Mouse (Mus musculus): ENCODE data around the gene Hook2.
A peak's percentile ranks its signal among the peaks of the same experiment; 100 is the strongest.

The Hook2 gene

DNA sequence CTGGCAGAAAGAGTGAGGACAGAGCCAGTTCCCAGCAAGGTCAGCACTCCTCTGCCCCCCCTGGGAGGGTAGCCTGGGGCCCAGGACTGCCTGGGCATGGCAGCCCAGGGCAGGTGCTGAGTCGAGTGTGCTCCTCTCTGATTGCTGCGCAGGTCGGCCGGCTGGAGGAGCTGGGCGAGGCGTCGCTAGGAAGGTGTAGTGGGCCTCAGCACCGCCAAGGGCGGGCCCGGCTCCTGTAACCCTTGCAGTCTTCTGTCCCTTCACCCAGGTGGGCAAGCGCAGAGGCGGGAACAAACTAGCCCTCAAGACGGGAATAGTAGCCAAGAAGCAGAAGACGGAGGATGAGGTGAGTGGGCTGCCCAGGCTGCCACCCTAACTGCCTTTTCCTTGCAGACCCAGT, 38.9 kb downstream of the Hook2 start:
- DNase-seq (ENCODE audit: low spot score in 2 of 2) = no peak

DNA sequence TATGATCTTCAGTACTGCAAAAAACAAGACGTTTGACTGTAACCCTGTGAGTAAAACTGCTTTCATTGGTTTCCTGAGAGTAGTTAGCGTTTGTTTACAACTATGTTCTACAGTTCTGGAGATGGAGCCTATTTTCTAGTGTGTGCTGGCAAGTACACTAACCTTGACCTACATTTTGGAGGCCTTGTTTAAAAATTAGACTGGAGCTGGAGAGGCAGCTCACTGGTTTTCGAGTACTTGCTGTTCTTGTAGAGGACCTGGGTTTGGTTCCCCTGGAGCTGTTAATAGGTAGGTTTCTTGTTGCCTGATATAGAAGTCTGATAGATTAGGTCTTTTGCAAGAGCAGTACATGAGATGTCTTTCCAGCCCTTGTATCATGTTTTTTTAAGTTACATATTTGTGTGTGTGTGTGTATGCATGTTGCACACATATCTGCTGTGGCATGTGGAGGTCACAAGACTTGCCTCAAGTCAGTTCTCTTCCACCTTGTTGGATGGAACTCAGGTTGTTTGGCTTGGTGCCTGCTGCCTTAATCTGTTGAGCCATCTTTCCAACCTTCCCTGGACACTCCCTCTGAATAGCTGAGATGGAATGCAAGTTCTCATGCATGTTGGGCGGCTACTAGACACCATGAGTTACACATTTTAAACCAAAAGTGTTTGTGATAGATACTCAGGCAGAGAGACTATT, 42.4 kb downstream of the Hook2 start:
- DNase-seq (ENCODE audit: low spot score in 2 of 2) = no peak

DNA sequence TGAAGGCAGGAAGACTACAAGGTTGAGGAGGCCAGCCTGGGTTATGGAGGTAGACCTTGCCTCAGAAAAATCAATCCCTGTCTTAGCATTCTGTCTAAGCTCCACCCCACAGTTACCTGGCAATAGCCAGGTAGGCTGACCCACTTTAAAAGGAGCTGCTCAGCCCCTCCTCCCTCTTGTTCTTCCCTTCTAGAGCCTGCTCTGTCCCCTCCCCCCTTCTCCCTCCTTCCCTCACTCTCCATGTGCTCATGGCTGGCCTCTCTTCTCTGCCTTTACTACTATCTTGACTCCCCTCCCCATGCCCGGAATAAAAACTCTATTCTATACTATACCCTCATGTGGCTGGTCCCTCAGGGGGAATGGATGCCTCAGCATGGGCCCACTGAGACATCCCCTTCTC, 43.5 kb downstream of the Hook2 start:
- DNase-seq (ENCODE audit: low spot score in 2 of 2) = no peak

DNA sequence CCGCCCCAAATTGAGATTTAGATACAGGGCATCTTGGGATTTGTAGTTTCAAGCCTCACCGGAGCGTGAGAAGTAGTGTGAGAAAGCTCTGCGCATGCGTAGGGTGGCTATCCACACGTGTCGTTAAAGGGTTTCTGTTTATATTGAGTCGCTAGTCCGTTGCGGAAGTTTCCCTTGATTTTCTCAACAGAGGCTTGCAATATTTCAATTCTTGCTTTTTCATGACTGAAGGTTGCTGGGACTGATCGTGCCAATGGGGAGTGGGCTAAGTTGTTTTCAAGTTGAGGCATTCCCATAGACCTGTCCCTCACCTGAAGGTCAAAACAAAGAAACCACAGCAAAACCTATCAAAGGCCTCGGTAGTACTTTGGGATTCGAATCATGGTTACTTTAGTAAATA, 44.4 kb downstream of the Hook2 start:
- peak; percentile 43 to 60 for DNase-seq (ENCODE audit: low spot score in 2 of 2)

DNA sequence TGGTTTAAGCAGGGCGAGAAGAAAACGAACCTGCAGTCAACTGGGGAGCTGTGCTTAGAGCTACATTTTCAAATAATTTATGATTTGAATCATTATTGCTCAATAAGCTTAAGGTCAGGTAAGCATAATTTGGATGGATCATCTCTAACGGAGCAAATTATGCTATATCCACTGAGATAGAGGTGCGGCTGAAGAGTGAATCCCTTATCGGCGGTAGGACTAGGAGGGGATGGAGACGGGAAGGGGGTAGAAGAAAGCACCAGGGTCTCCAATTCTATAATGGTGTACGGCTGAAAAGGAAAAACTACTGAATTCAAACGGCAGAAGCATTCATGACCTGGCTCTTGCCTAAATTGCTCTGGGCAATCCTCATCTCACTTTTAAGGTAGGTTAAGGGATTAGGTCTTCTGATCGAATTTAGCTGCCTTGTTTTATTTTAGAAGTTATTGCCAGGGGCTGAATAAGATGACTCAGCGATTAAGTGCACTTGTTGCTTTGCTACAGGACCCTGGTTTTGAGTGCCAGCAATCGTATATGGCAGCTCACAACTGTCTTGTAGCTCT, 44.8 kb downstream of the Hook2 start:
- DNase-seq (ENCODE audit: low spot score in 2 of 2) = no peak

DNA sequence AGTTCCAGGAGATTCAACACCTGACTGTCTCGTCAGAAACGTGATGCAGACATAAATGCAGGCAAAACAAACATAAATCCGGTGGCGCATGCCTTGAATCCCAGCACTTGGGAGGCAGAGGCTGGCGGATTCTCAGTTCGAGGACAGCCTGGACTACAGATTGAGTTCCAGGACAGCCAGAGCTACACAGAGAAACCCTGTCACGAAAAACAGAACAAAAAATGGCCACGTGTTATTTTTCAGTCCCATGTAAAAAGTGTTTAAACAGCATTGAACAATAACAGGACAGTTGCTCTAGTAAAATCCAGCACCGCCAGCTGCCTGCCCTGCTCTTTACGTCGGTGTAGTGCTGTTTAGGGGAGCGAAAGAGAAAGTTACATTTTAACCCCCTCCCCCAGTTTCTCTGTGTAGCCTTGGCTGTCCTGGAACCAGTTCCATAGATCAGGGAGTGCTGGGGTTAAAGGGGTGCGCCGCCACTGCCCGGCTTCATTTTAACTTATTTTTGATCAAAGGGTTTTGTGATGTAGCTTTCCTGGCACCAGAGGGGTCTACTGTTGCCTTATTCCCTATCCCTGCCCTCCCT, 45.4 kb downstream of the Hook2 start:
- no peak for DNase-seq (ENCODE audit: low spot score in 2 of 2)

DNA sequence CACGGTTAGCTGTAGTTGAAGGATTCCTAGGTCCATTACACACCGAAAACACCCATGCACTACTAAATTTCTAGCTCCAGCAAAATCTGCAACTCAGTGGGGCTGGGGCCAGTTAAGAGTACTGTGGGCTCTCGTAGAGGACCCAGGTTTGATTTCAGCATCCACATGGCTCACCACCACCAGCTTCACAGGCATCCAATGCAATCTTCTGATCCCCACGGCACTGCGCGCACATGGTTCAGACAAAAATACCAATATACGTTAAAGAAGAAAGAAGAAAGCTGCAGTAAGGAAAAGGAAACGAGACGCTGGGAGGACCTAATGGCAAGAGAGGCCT, 45.9 kb downstream of the Hook2 start:
- DNase-seq (ENCODE audit: low spot score in 2 of 2) = no peak

DNA sequence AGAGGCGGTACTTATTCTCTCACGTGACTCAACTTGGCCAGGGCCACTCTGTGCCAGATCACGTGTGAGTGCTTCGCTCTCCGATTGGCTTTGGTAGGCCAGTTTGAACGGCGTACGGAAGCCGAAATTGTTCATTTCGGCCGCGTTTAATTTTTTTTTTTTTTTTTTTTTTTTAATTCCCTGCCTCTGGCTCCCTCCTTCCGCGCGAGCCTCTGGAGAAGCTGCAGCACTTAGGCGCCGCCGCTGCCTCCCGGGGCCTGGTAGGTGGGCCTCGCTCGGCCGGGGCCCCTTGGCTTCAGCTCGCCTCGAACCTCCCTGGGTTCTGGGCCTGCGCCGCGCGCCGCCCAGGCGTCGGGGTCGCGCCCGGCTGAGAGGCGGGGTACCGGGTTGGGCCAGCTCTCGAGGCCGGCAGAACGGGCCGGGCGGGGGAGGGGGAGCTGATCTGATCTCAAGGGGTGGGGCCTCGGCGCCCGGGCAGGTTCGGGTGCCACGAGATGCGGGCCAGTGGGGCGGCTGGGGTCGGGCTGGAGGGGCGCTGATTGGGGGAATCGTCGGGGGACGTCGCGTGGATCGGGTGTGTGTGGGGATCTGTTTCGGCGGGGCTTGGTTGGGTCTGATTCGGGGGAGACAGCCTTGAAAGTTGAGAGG, 46.4 kb downstream of the Hook2 start, which contains the start of gene Tnpo2:
TSS of gene Tnpo2 (plus strand) at position 198 of the 648 bp plus-strand sequence.
- DNase-seq (ENCODE audit: low spot score in 2 of 2) = peak; percentile 74 to 84

DNA sequence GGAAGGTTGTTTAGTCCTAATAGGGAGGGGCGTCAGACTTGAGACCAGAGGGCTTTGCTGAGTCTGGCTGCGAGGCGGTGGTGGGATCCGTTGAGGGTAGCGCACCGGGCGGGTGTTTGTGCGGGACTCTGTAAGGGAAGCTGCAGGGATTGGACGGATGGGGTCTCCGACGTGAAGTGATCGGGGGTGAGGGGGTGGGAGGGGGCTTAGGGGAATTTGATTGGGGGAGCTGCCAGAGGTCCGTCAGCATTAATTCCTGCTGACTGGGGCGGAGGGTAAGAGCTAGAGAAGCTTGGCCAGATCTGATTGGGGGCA, 46.9 kb downstream of the Hook2 start:
- peak in 1 of 2 experiments; percentile 43 for DNase-seq (ENCODE audit: low spot score in 2 of 2)

DNA sequence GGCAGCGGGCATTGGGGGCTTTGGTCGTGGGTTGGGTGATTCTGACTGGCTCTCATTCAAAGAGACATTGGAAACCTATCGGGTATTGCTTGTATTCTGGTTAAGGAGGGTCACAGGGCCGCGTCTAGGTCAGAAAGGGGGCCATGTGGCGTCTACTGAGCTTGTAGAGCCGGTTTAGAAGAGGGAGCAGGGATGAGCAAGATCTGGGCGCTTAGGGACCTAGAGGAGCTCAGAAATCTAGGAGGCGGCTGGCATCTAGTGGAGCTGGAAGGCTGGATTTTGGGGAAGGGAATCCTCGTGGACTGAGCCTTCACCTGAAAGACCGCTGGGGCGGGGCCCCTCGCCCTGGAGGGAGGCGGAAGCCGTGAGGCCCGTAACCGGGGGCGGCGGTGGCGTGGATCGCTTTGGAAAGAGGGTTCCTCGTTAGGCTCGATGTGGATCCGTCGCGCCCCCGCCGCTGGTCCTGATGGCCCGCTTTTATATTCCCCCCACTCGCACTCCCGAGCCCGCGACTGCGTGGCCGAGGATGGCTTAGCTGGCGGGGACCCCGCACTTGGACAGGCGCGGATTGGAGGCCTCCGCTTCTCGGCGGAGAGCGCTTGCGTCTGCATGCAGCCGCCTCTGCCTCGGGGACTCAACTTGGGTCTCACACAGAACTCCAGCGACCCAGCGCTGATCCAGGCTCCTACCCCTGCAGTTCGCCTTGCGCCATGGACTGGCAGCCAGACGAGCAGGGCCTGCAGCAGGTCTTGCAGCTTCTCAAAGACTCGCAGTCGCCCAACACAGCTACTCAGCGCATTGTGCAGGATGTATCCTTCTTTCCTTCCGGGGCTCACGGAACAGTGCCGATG, 47.5 kb downstream of the Hook2 start:
- DNase-seq (ENCODE audit: low spot score in 2 of 2) = peak in 1 of 2 experiments; percentile 31

DNA sequence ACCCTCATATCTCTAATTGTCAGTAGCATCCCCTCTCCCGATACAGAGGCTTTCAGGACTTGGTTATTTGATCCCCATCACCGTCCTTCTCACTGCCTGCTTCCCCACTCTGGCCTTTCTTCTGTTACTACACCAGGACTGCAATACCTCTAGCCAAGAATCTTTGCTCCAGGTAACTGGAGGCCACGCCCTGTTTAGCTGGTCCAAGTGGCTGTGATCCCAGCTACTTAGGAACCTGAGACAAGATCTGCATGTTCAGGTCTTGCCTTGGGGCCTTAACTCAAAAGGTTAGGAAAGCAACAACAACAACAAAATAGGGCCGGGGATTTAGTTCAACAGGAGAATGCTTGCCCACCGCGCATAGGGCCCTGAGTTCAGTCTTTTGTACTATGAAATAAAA, 53.2 kb downstream of the Hook2 start:
- no peak for DNase-seq (ENCODE audit: low spot score in 2 of 2)

Measured in cerebellum, postnatal 4 days (tissue).